ENCODE assay signal across 10 mouse cellular contexts in the genomic region with DNA sequence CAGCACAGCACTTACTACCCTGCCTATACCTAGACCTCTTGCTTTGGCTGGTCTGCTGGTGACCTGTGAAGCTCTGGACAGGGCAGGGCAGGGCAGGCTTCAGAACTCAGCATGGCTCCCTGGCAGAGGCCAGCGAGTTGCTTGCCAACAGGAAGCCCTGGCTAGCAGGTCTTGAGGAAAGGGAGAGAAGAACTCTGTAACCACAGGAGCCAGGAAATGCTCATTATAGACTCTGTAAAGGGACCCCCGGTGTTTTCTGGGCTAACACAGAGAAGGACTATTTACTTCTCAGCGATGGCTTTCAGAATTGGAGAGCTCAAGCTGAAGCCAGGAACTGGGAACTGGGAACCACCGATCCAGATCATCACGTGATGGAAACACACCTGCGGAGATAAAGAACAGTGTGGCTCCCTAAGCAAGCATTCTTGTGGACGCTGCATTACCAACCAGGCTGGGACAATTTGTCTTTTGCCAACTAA. TPM values are rescaled to one million over a fixed set of nuclear protein-coding genes. Genes with fewer than 3 reads are reported as not detected.
A peak's percentile ranks its signal among the peaks of the same experiment; 100 is the strongest.
DNase-seq lines count a peak whose midpoint lies in the region; ATAC-seq and TF ChIP-seq lines count a peak whose summit lies in the region.
"Had no signal": no experiment of that assay in that cellular context is flagged by ENCODE, and none has a peak within 500 bp of the region (broad histone marks: within the 10 kb centered on the region; RNA-seq: fewer than 3 reads in every experiment).

No protein-coding gene starts in this region.

- H3K36me3 ChIP-seq in megakaryocyte, embryonic 14.5 days (replicated peaks; ENCODE audit: low read length) = peaks cover 3% of the 10 kb centered on the region
- no peaks in the 10 kb centered on the region for H3K36me3 ChIP-seq in liver, embryonic 11.5 days (ENCODE audit: control insufficient read depth, insufficient read depth, low read length)
- no peaks in the 10 kb centered on the region for H3K36me3 ChIP-seq in embryonic facial prominence, embryonic 10.5 days (replicated peaks)
- H3K36me3 ChIP-seq: midbrain, embryonic 12.5 days had no signal

- no peak for DNase-seq in layer of hippocampus, adult 2 months (ENCODE audit: low spot score in 2 of 2)
- no peak for DNase-seq in layer of hippocampus, adult 9-10 months (ENCODE audit: low spot score)
- DNase-seq in Muller cell, postnatal 12 days (ENCODE audit: inconsistent ontology term) = peak; percentile 37
- DNase-seq in cerebellum, adult 8-10 months = peak; percentile 85
- DNase-seq in liver, embryonic 11.5 days (ENCODE audit: low spot score) = no peak
- DNase-seq in embryonic facial prominence, embryonic 10.5 days (ENCODE audit: low spot score) = no peak

- H3K4me2 ChIP-seq in liver, embryonic 11.5 days = no peak overlapping the region
- H3K4me2 ChIP-seq: midbrain, embryonic 12.5 days had no signal

- no peak overlapping the region for H3K4me3 ChIP-seq in layer of hippocampus, adult 2 months
- H3K4me3 ChIP-seq in megakaryocyte, embryonic 14.5 days (replicated peaks) = peak overlapping the region; percentile 46
- H3K4me3 ChIP-seq in liver, embryonic 11.5 days (ENCODE audit: low read depth, low read length) = no peak overlapping the region
- H3K4me3 ChIP-seq in embryonic facial prominence, embryonic 10.5 days = no peak overlapping the region
- H3K4me3 ChIP-seq: midbrain, embryonic 12.5 days had no signal

- ATAC-seq in liver, embryonic 11.5 days (replicated peaks; ENCODE audit: low FRiP score) = no peak
- no peak for ATAC-seq in erythroblast, adult 5-6 weeks (replicated peaks; ENCODE audit: low FRiP score, poor library complexity, severe bottlenecking)
- ATAC-seq: forebrain, embryonic 14.5 days had no signal

- no peak for TF ChIP-seq CTCF in layer of hippocampus, adult 2 months (conservative IDR thresholded peaks at IDR 0.05)

- H3K27me3 ChIP-seq in megakaryocyte, embryonic 14.5 days (replicated peaks) = no peaks in the 10 kb centered on the region
- no peaks in the 10 kb centered on the region for H3K27me3 ChIP-seq in liver, embryonic 11.5 days (replicated peaks; ENCODE audit: control insufficient read depth, insufficient read depth, low read length)
- H3K27me3 ChIP-seq in embryonic facial prominence, embryonic 10.5 days (replicated peaks; ENCODE audit: low read depth, poor library complexity, severe bottlenecking) = no peaks in the 10 kb centered on the region
- H3K27me3 ChIP-seq: midbrain, embryonic 12.5 days had no signal

- no peaks in the 10 kb centered on the region for H3K9me3 ChIP-seq in megakaryocyte, embryonic 14.5 days
- H3K9me3 ChIP-seq in liver, embryonic 11.5 days (ENCODE audit: control insufficient read depth, low read length) = no peaks in the 10 kb centered on the region
- no peaks in the 10 kb centered on the region for H3K9me3 ChIP-seq in embryonic facial prominence, embryonic 10.5 days
- H3K9me3 ChIP-seq: midbrain, embryonic 12.5 days had no signal

- peak overlapping the region; percentile 71 for H3K27ac ChIP-seq in layer of hippocampus, adult 2 months
- no peak overlapping the region for H3K27ac ChIP-seq in liver, embryonic 11.5 days (ENCODE audit: low read depth, low read length)
- H3K27ac ChIP-seq in embryonic facial prominence, embryonic 10.5 days (replicated peaks) = no peak overlapping the region
- H3K27ac ChIP-seq: midbrain, embryonic 12.5 days had no signal

- peaks cover 43% of the 10 kb centered on the region for H3K4me1 ChIP-seq in megakaryocyte, embryonic 14.5 days
- H3K4me1 ChIP-seq in liver, embryonic 11.5 days (replicated peaks; ENCODE audit: control insufficient read depth, insufficient read depth, low read length) = peaks cover 3% of the 10 kb centered on the region; the same call in 1 of the 2 replicates
- H3K4me1 ChIP-seq in embryonic facial prominence, embryonic 10.5 days = 0 out of 2 replicates have a peak, but pooled peaks cover 2% of the 10 kb centered on the region
- H3K4me1 ChIP-seq: midbrain, embryonic 12.5 days had no signal

- no peak overlapping the region for H3K9ac ChIP-seq in liver, embryonic 11.5 days (ENCODE audit: low read depth, low read length)
- H3K9ac ChIP-seq: midbrain, embryonic 12.5 days had no signal

- 40% methylated on average over 7 of the region's 7 CpGs for WGBS in liver, embryonic 11.5 days
- 73% methylated on average over 7 of the region's 7 CpGs for WGBS in embryonic facial prominence, embryonic 10.5 days

RNA-seq across cellular contexts. Expression of a gene that starts 40.8 kb away (rescaled TPM):
- total RNA-seq in layer of hippocampus, adult 2 months (2021) = 10 to 100 TPM; 76.4 to 81.6 TPM
- polyA plus RNA-seq in megakaryocyte, embryonic 14.5 days (2012; ENCODE audit: insufficient read depth, low replicate concordance) = 6.9 and 9.7 TPM in 2 replicates
- 27.3 and 29.9 TPM in 2 replicates for polyA plus RNA-seq in liver, embryonic 11.5 days (2014; fragmentation: Nextera tagmentation; extraction: Ambion mirVana)
- 18.4 and 28.0 TPM in 2 replicates for total RNA-seq in erythroblast, adult 5-6 weeks (2015; ENCODE audit: low replicate concordance)
- total RNA-seq in erythroblast, adult 5-6 weeks (2017; ENCODE audit: low replicate concordance) = 19.0 and 24.4 TPM in 2 replicates
- 24.6 and 26.0 TPM in 2 replicates for polyA plus RNA-seq in embryonic facial prominence, embryonic 10.5 days (2016; fragmentation: Nextera tagmentation; extraction: Ambion mirVana)

Comparison
In these comparisons a context has a peak if more than half of its experiments do, and no peak if none do; other contexts are left out.
1. DNase-seq: peak in Muller cell, postnatal 12 days (single experiment) and cerebellum, adult 8-10 months (single experiment); none in layer of hippocampus, adult 2 months (0 of 2), layer of hippocampus, adult 9-10 months (single experiment), liver, embryonic 11.5 days (single experiment) and embryonic facial prominence, embryonic 10.5 days (single experiment).